Mouse (Mus musculus): ENCODE measurements around the gene Stt3b.

GRCm38 (mm10) chr9:115338816-115339215, 28.6 kb upstream of the Stt3b start:
- TF ChIP-seq CTCF (IDR thresholded peaks at IDR 0.05): no peak
- TF ChIP-seq EP300 (IDR thresholded peaks at IDR 0.05): no peak
